9 mouse cellular contexts compared by ENCODE assay signal in genomic region chr9:37616770-37617169, GRCm38 (mm10). TPM values are rescaled to one million over a fixed set of nuclear protein-coding genes. Genes with fewer than 3 reads are reported as not detected.
A peak's percentile ranks its signal among the peaks of the same experiment; 100 is the strongest.
DNase-seq lines count a peak whose midpoint lies in the region; ATAC-seq and TF ChIP-seq lines count a peak whose summit lies in the region.
"Had no signal": no experiment of that assay in that cellular context is flagged by ENCODE, and none has a peak within 500 bp of the region (broad histone marks: within the 10 kb centered on the region; RNA-seq: fewer than 3 reads in every experiment).

No protein-coding gene starts in this region.

- ATAC-seq in lung, postnatal 0 days: no peak

- H3K4me1 ChIP-seq in heart, embryonic 10.5 days: no peaks in the 10 kb centered on the region
- peaks cover 3% of the 10 kb centered on the region; the same call in 1 of the 2 replicates for H3K4me1 ChIP-seq in lung, postnatal 0 days (ENCODE audit: insufficient read depth, low read depth, low read length)

- peak; percentile 86 for TF ChIP-seq CTCF in lung, postnatal 0 days (IDR thresholded peaks at IDR 0.05)

- H3K4me2 ChIP-seq in lung, postnatal 0 days (replicated peaks; ENCODE audit: low read depth, low read length): no peak overlapping the region
- H3K4me2 ChIP-seq: limb, embryonic 15.5 days had no signal

- no peak overlapping the region for H3K27ac ChIP-seq in heart, embryonic 10.5 days
- H3K27ac ChIP-seq in lung, postnatal 0 days (ENCODE audit: low read length): no peak overlapping the region
- H3K27ac ChIP-seq: limb, embryonic 15.5 days had no signal

- H3K4me3 ChIP-seq in heart, embryonic 10.5 days: no peak overlapping the region
- no peak overlapping the region for H3K4me3 ChIP-seq in lung, postnatal 0 days (ENCODE audit: low read depth, low read length)
- H3K4me3 ChIP-seq: limb, embryonic 15.5 days had no signal

- no peak overlapping the region for H3K9ac ChIP-seq in lung, postnatal 0 days (replicated peaks; ENCODE audit: low read depth)
- H3K9ac ChIP-seq: limb, embryonic 15.5 days had no signal

- no peaks in the 10 kb centered on the region for H3K9me3 ChIP-seq in heart, embryonic 10.5 days
- H3K9me3 ChIP-seq in lung, postnatal 0 days (ENCODE audit: low read length): no peaks in the 10 kb centered on the region
- H3K9me3 ChIP-seq: limb, embryonic 15.5 days had no signal

- no peaks in the 10 kb centered on the region for H3K36me3 ChIP-seq in heart, embryonic 10.5 days
- no peaks in the 10 kb centered on the region for H3K36me3 ChIP-seq in lung, postnatal 0 days (ENCODE audit: insufficient read depth, low read length)
- H3K36me3 ChIP-seq: limb, embryonic 15.5 days had no signal

- 54% methylated on average over 2 of the region's 2 CpGs for WGBS in heart, embryonic 10.5 days
- WGBS in lung, postnatal 0 days: 37% methylated on average over 2 of the region's 2 CpGs

- DNase-seq in heart, adult 11 months: peak; percentile 91
- no peak for DNase-seq in heart, embryonic 10.5 days (ENCODE audit: low spot score)
- DNase-seq in thymus, postnatal 0 days (ENCODE audit: low spot score): peak; percentile 46
- DNase-seq in thymus, adult 18-20 months: no peak
- DNase-seq in embryo, embryonic 10 days (ENCODE audit: low spot score): peak; percentile 63
- peak; percentile 58 for DNase-seq in lung, postnatal 0 days (ENCODE audit: low spot score)
- DNase-seq in right cerebral cortex, adult 2 months (ENCODE audit: low spot score in 2 of 2): no peak
- DNase-seq in spleen, postnatal 4 days (ENCODE audit: low spot score in 2 of 2): no peak

- 0 out of 2 replicates have a peak, but pooled peaks cover 4% of the 10 kb centered on the region for H3K27me3 ChIP-seq in heart, embryonic 10.5 days (ENCODE audit: insufficient read depth, poor library complexity, severe bottlenecking)
- H3K27me3 ChIP-seq in lung, postnatal 0 days (replicated peaks; ENCODE audit: insufficient read depth, low read length): no peaks in the 10 kb centered on the region

- TF ChIP-seq EP300 in lung, postnatal 0 days (IDR thresholded peaks at IDR 0.05): no peak

RNA-seq across cellular contexts. Expression of gene Spa17, which starts 3.2 kb away (rescaled TPM):
- 7.1 and 8.1 TPM in 2 replicates for polyA plus RNA-seq in heart, embryonic 10.5 days (2016; fragmentation: Nextera tagmentation; extraction: Ambion mirVana)
- polyA plus RNA-seq in thymus, postnatal 0 days (2015; fragmentation: Nextera tagmentation; extraction: Ambion mirVana): 2.8 and 4.3 TPM in 2 replicates
- 19.2 and 21.6 TPM in 2 replicates for polyA plus RNA-seq in lung, postnatal 0 days (2015; fragmentation: Nextera tagmentation; extraction: Ambion mirVana)

RNA-seq across cellular contexts. Expression of gene Tbrg1, which starts 40.3 kb away (rescaled TPM):
- polyA plus RNA-seq in heart, embryonic 10.5 days (2016; fragmentation: Nextera tagmentation; extraction: Ambion mirVana): 200 and 203 TPM in 2 replicates
- polyA plus RNA-seq in thymus, postnatal 0 days (2015; fragmentation: Nextera tagmentation; extraction: Ambion mirVana): 111 and 115 TPM in 2 replicates
- polyA plus RNA-seq in lung, postnatal 0 days (2015; fragmentation: Nextera tagmentation; extraction: Ambion mirVana): 153 and 163 TPM in 2 replicates

RNA-seq across cellular contexts. Expression of gene Panx3, which starts 52.3 kb away (rescaled TPM):
- polyA plus RNA-seq in heart, embryonic 10.5 days (2016; fragmentation: Nextera tagmentation; extraction: Ambion mirVana): 0.31 TPM in 1 of 2 replicates, not detected in the other
- not detected in 2 replicates for polyA plus RNA-seq in thymus, postnatal 0 days (2015; fragmentation: Nextera tagmentation; extraction: Ambion mirVana)
- polyA plus RNA-seq in lung, postnatal 0 days (2015; fragmentation: Nextera tagmentation; extraction: Ambion mirVana): 0.05 and 0.20 TPM in 2 replicates

Comparison
In these comparisons a context has a peak if more than half of its experiments do, and no peak if none do; other contexts are left out.
1. DNase-seq: peak in heart, adult 11 months (single experiment), thymus, postnatal 0 days (single experiment), embryo, embryonic 10 days (single experiment) and lung, postnatal 0 days (single experiment); none in heart, embryonic 10.5 days (single experiment), thymus, adult 18-20 months (0 of 2), right cerebral cortex, adult 2 months (0 of 2) and spleen, postnatal 4 days (0 of 2).